Mouse (Mus musculus) cerebellum, adult 8-10 months (tissue): Measurements from ENCODE around the gene Il24.

ENCODE experiments used
- DNase-seq: peaks from one replicate; pipeline ENCODE4 v3.0.0; 2022

Gene Il24

DNA sequence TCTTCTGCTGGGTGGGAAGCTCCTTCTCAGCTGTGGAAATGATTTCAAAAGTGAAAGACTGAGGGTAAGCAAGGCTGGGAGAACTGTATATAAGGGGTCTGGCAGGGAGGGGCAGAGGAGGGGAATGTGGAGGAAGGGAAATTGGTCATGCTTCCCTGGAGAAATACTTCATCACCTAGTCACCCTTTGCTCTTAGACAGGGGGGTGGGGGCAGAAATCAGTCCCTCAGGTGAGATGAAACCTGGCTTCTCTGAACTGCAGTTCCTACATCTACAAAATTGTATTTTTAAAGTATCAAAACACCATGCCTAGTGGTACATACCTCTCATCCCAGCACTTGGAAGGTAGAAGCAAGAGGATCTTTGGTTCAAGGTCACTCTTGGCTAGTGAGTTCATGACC is at the start of gene Il24:
Gene Il24 (minus strand): TSS at position 101 of the 400 bp plus-strand sequence.
- no peak for DNase-seq

- no peak for DNase-seq
Observed at GRCm38 (mm10) chr1:130936351-130936750, 49.1 kb upstream of the Il24 start.

DNA sequence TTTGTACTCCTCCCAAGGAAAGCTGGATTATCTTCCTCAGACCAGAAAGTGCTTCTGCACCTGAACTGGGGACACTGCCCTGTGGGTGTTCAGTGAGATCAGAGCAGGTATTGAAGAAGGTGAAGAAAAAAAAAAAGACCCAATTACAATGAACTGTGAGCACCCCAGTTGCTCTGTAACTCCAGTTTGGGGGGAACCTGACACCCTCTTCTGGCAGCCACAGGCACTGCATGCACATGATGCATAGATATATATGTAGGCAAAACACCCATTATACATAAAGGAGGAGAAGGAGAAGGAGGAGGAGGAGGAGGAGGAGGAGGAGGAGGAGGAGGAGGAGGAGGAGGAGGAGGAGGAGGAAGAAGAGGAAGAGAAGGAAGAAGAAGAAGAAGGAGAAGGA is 39.2 kb upstream of the Il24 start:
- no peak for DNase-seq

GRCm38 (mm10) chr1:130918323-130918980 is 31.2 kb upstream of the Il24 start:
- no peak for DNase-seq

- DNase-seq = no peak
Observed at GRCm38 (mm10) chr1:130911401-130912010, 24.3 kb upstream of the Il24 start, which contains the start of gene Il20. Il20 (minus strand) TSS chr1:130911451.

DNA sequence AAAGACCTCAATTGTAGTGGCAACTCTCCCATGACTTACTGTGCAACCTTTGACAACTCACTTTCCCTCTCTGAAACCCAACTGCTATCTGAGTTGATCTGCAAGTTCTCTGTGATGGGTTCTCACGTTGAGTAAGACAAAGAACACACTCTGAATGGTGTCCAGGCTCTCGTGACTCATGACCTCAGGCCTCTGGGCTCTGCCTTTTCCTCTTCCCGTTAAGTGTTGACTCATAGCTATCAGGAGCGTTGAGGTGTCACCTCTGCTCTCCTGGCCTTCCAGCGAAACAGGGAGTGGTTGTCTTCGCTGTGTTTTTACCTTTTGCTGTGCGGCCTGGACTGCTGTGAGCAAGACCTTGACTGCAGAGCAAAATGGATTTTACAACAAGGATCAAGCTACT is 15.3 kb upstream of the Il24 start:
- no peak for DNase-seq

GRCm38 (mm10) chr1:130894468-130894867 is 7.2 kb upstream of the Il24 start:
- DNase-seq = no peak

DNA sequence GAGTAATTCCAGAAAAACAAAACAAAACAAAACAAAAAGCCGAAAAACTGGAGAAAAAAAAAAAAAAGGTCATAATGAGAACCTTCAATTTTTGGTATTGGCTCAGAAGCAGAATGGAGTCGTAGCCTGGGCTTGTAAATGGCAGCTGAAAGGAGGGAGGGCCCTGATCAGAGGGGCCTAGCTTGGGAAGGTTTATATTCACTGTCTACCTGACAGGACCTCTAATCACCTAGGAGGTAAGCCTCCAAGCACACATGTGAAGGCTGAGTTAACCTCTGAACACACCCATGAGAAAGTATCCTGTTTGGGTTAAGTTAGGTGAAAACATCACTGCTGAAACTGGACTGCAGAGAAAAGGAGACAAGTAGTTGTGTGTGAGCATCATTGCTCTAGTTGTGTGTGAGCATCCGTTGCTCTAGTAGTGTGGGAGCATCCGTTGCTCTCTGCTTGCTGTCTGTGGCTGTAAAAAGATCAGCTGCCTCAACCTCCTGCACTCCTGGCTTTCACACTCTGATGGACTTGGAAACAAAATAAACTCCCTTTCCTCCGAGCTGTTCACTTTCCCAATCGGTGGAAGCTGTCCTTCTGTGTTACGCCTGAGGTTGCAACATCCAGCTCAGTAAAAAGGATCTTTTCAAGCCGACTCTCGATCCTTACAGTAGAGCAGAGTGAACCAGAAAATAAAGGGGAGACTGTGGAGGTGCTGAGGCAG is 6.2 kb upstream of the Il24 start:
- no peak for DNase-seq

DNA sequence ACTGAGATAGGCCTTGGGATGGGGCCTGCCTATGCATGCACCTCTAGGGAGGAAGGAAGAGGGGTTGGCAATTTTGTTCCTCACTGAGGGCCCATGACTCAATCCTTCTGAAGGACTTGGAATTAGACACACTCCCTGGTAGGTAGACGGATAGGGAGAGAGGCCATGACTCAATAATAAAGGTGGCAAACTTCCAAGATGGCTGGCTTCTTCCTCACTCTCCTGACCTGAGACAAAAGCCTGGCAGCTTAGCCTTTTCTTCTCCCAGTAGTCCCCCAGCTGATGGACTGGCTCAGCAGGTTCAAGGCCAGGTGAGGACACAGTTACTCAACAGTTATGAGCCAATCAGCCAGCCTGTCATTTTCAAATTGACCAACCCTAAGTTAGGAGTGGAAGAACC is 5.2 kb upstream of the Il24 start:
- DNase-seq = no peak

- DNase-seq = no peak
Observed at GRCm38 (mm10) chr1:130883146-130883545, 4.1 kb downstream of the Il24 start.

- DNase-seq = no peak
Observed at GRCm38 (mm10) chr1:130879927-130880326, 7.3 kb downstream of the Il24 start.

- no peak for DNase-seq
Observed at GRCm38 (mm10) chr1:130877889-130878614, 9.2 kb downstream of the Il24 start.

DNA sequence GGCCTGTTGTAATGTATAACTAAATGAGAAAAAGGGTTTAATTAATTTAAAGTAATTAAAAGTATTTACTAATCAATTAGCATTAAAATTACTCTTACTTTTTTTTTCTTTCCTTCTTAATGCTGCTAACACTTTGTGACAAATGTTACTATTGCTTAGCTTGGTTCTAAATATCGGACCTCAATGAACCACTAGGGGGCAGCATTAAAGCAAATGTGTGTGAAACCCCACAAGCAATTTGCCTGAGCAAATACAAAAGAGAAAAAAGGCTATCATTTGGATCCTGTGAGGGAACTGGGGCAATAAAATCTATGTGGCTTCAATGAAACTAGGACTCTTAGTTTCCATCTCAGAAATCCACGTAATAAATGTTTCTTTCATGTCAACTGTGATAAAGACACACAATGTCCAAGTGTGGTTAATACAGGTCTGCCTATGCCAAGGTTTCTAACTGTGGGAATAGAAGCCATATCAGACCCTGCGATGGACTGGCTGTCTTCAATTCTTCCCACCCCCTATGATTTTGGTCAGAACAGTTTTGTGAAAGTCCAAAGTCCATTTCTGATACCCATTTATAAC is 10.2 kb downstream of the Il24 start:
- peak; percentile 59 for DNase-seq

DNA sequence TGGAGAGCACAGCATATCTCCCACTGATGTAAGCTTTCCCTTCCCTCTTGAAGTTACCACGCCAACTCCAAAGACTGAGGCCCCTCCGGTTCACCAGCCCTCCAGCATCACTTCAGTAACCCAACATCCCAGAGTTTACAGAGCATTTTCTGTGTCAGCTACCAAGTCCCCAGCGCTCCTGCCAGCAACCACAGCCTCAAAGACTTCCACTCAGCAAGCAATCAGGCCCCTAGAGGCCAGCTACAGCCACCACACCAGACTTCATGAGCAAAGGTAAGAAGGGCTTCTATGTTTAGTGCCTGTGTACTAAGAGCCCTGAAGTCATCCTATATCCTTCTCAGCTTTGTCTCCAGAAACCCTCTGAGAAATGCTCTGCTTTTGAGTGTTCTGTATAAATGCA is 11.3 kb downstream of the Il24 start:
- DNase-seq = no peak

DNA sequence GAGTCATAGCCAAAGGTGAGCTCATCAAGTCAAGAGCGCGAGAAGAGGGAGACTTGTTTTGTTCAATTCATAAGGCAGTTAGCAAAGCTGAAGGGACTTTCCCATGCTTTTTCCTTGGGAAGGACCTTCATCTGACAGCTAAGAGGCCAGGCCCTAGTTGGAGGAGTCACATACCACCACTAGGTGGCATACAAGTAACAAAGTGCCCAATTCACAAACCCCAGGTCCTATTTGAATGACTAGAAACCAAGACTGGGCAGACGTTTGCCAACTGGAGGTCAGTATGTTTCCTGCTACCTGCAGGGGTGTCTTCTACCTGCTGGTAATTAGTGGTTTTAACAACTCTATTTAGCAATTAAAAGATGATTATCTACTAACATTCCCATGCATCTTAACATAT is 12.1 kb downstream of the Il24 start:
- peak; percentile 33 for DNase-seq

GRCm38 (mm10) chr1:130872912-130873311 is 14.3 kb downstream of the Il24 start:
- no peak for DNase-seq

DNA sequence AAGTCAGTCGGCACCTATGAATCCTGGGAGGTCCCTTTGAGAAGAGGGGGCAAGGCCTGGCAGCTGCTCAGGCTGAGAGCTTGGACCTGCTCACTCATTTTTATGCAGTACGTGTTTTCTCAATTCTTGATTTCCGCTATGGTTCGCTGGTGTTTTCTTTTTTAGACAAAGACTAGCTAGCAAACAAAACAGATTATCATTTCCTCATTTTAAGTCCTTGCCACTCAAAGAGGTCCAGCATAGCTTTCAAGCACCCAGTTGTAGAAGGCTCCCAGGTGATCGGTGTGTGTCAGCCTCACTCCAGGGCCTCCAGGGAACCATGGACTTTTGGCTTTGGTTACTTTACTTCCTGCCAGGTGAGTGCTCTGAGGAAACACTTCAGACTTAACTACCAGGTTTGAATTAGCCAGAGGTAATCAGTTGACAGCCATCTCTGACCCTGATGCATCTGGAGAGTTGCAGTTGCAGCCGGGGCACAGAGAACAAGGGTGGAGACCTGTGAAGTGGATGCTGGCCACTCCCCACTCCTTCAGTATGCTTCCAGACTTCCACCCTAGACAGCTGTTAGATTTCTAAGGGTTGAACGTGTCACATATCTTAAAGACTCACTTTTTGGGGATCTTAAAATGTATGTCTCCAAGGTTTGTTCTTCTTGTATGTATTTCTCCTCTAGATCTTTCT is 21.6 kb downstream of the Il24 start, which contains the start of gene Fcmr:
Gene Fcmr (plus strand): TSS at position 129 of the 681 bp plus-strand sequence.
- no peak for DNase-seq

- DNase-seq = no peak
Observed at GRCm38 (mm10) chr1:130864741-130865140, 22.5 kb downstream of the Il24 start.

DNA sequence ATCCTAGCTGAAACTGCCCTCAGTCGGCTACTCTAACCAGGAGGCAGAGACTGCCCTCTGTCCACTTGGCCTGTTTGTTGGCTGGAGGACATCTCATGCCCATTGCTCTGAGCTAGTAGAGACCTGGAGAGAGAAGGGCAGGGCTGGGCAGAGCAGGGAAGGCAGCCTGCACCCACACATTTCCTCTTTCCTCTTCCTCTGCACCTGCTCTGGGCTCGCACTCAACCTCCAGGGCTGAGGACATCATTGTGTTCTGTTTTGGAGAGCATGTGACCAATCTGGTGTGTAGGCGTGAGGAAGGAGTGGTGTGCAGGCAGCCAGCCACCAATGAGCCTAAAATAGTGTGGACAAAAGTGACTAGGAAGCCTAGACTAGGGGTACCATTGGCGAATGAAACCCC is 23.0 kb downstream of the Il24 start:
- peak; percentile 14 for DNase-seq

DNA sequence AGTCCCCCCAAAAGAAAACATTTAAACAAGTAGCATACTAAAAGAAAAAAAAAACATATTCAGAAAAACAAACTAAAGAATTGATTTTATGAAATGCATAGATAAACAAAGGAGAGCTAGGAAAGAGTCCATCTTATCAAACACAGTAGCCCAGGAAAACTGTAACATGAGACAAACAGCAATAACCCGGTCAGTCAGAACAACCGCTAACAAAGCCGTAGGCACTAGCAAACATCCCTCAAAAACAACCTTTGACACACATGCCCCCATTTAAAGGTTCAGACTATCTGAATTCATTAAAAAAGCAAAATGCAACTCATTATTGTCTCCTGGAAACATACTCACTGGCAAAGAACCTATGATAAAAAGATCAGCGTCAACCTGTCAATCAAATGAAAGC is 29.8 kb downstream of the Il24 start:
- no peak for DNase-seq

DNA sequence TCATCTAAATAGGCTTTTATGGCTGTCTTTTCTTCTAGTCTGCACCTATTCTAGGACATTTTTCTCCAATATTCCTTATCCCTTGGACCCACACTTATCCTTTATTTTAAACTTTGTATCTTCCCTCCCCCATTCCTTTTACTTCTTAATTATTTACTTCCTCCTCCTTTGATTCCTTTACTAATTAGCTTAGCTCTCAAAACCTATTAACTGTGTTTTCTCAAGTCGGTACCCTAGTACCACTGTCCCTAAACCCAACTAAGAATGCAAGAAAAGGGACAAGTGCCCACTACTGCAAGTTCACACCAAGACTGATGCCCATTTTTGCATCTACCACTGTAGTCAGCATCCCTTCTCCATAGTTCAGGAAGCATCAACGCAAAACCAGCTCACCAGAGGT is 31.5 kb downstream of the Il24 start:
- no peak for DNase-seq

GRCm38 (mm10) chr1:130854819-130855218 is 32.4 kb downstream of the Il24 start:
- no peak for DNase-seq
